Mouse (Mus musculus) liver, adult 2 months (tissue): Measurements from ENCODE around the gene Cda.

Source experiments
- CTCF ChIP-seq: fragments of 200-500 bp; IDR thresholded peaks from 2 replicates; pipeline ENCODE4 v1.5.1; 2011; ENCODE audit warnings: low read depth, low read length, control low read depth
- POLR2A ChIP-seq: fragments of 200-500 bp; IDR thresholded peaks from 2 replicates; pipeline ENCODE4 v1.6.1; 2011; ENCODE audit warnings: low read length, control low read depth; ENCODE audit not compliant: insufficient read depth; ENCODE audit errors: extremely low read depth

GRCm38 (mm10) chr4:138380132-138380689 is 12.4 kb upstream of the Cda start:
- TF ChIP-seq POLR2A (no peak), CTCF (no peak)
